Mouse (Mus musculus) bone marrow, adult 2 months (tissue): ENCODE measurements at regions not wholly inside any gene's neighbourhood (a gene's known extent, or its start where the extent isn't known, plus 50 kb on each side); places are given as distances from the start of the nearest gene placed in this dataset.

ENCODE experiments used
- CTCF ChIP-seq: fragments of 200-500 bp; IDR thresholded peaks from 2 replicates; pipeline ENCODE4 v1.5.1; 2011; ENCODE audit warnings: low read length, control low read depth; ENCODE audit not compliant: control insufficient read depth, insufficient read depth
- POLR2A ChIP-seq: fragments of 200-500 bp; IDR thresholded peaks from 2 replicates; pipeline ENCODE4 v1.6.1; 2011; ENCODE audit warnings: low read depth, mild to moderate bottlenecking, control low read depth, low read length, borderline replicate concordance; ENCODE audit not compliant: control insufficient read depth

DNA sequence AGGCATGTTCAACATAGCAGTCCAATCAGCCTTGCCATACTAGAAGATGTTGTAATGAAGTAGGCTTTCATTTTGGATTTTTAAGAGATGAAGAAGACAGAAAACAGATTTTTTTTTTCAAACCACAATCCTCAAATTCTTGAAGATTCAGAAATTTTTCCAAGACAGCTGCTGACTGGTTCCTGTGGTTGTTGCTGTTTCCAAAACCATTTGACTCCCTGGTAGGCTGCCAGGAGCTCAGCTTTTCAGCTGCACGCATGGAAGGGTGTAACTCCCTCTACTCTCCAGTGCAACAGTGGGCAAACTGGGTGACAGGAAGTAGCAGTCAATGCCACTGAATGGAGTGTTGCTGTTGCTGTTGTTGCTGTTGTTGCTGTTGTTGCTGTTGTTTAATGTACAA lies 72.4 kb upstream of the Tsc22d2 start:
- TF ChIP-seq CTCF (no peak), POLR2A (no peak)
